Mouse (Mus musculus) left cerebral cortex, postnatal 4 days (tissue): ENCODE measurements around the gene Abca3. TPM values are rescaled to one million over a fixed set of nuclear protein-coding genes. Genes with fewer than 3 reads are reported as not detected.
"Not testable (repeated sequence)": the region's sequence is repeated elsewhere in the genome, so short reads cannot be mapped to it uniquely, and the experiment has no call there.

Experiments
- DNase-seq: peaks from one replicate; pipeline ENCODE4 v3.0.0-alpha.2; 2022
- intact Hi-C: fragments of 180-260 bp; cut with DNase I; formaldehyde crosslinking; loops from one replicate; pipeline ENCODE4 v1.15.1; 2025
- microRNA-seq: library from miRNA; unstranded; fragments of <30 nt; microRNA quantifications from one replicate; pipeline ENCODE4 v1.2.0, GENCODE M21; 2022
- total RNA-seq, 2 experiments: library from RNA; stranded (reverse); gene quantifications; 2 replicates each; pipeline ENCODE4 v1.2.3; 2021

Abca3 gene
- total RNA-seq, 2 experiments from 2014 or later: 109 to 114 TPM

DNA sequence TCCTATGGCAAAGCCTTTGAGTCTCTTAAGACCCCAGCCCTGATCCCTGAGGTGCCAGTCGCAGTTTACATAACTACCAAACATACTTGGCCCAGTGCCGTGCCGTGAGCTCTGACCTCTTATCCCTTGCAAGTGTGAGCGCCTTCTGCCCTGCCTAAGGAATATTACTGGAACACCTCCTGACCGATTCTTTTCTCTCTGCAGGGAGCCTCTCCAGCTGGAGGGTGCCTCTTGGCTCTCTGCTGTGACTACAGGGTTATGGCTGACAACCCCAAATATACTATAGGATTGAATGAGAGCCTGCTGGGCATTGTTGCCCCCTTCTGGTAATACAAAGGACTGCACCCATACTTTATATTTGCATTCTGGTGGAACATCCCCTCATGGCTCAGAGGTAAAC, 85.3 kb downstream of the Abca3 start:
- DNase-seq: no peak
- intact Hi-C loops: no loop called here

DNA sequence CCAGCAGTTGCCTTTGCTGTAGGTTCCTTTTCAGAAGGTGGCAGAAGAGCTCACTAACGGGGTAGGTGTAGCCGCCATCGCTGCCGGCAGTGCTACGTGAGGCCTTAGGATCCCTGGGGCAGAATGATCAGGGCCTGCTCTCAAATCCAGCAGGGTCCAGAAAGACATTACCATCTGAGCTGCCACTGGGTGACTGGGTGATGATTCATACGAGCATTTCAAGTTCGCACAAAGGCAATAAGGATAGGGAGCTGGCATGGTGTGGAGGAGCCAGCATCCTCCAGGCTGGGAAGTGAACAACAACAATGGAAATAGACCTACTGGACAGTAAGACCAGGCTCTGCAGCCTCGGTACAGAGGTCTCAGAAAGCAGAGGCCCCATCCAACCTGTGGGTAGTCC, 88.6 kb downstream of the Abca3 start:
- no peak for DNase-seq
- intact Hi-C loops: no loop called here

DNA sequence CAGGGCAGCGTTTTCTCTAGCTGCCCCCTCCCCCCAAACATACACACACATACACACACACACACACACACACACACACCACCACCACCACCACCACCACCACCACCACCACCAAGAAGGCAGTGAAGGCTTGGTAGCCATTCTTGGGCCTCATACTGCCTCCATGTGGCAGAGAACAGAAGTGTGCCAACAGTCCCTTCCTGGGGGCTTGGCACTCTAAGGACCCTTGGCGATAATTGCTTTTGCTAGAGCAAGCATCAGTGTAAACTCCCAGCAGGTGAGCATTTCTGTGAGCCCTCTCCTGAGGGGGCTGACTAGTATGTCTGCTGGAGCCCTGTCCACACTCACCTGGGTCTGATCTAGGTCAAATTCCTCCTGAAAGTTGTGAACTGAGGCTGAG, 89.4 kb downstream of the Abca3 start:
- DNase-seq: no peak
- intact Hi-C loops: no loop called here

DNA sequence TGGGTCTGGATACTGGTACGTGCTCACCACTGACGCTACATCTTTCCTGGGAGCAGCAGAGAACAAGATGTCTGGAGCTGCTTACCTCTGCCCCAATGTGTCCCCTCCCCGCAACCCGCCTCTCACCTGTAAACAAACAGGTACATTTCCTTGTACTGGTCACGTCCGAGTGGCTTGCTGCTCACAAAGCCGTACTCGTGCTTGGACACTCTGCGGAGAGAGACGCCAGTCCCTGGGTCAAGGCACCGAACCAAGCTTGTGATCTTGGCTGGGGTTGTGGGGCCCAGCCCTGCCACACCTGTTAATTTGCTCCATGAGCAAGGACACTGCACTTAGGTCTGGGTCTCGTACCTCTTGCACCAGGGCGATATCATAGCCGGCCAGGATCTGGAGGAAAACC, 90.4 kb downstream of the Abca3 start:
- intact Hi-C loops: no loop called here
- no peak for DNase-seq

DNA sequence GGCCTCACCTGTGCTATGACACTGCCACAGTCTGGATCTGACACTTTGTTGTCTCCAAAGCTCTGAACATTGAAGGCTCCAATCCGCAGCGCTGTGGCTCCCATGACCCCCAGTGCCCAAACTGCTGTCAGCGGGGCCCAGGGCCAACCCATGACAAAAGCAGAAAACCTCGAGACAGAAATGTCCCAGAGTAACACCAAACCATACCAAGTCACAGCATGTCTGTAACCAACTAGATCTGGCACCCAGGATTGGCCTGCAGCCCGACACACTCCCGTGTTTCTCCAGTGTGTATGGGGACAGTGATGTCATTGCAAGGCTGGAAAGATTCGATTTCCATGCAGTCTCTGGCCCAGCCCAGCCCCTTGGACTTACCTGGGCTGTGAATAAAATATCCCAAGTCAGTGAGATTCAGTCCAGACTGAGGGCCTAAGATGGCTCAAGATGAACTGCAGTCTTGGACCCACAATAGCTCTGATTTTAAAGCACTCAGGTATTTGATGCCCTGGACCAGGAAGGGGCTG, 90.9 kb downstream of the Abca3 start, which contains the start of gene Dnase1l2:
Gene Dnase1l2 (minus strand): TSS at position 474 of the 524 bp plus-strand sequence.
- DNase-seq: no peak
- intact Hi-C loops: no loop called here

DNA sequence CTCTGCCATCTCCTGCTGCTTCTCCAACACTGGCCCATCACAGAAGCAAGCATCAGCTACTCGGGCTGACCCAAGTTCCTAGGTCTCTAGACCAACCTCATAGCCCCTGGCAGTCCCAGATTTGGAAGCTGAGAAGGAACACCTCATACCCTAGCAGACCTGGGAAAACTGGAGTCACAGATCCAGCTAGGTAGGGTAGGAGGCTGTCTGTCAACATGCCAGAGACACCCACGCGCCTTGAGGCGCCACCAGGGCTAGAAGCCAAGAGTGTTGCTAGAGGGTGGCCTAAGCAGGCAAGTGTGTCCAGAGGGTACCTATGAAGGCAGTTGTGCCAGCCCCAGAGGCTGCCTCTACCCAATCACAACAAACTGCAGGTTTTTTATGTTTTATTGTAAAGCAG, 91.7 kb downstream of the Abca3 start:
- intact Hi-C loops: no loop called here
- no peak for DNase-seq

DNA sequence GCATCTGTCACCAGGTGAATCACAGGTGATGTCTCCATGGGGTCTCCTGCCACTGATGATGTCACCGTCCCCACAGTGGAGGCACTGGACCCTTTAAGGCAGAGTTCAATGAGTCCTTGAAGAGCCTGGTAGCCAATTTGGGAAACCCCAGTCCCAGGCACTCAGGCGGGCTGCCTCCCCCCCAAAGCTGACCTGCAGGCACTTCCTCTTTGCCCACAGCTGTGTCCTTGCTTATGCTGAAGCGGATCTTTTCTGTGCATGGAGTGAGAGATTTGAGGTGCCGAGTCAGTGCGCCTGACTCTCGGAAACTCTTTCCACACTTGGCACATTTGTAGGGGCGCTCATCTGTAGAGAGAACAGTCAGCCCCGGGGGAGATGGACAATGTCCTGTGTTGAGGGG, 94.8 kb downstream of the Abca3 start:
- intact Hi-C loops: no loop called here
- no peak for DNase-seq

DNA sequence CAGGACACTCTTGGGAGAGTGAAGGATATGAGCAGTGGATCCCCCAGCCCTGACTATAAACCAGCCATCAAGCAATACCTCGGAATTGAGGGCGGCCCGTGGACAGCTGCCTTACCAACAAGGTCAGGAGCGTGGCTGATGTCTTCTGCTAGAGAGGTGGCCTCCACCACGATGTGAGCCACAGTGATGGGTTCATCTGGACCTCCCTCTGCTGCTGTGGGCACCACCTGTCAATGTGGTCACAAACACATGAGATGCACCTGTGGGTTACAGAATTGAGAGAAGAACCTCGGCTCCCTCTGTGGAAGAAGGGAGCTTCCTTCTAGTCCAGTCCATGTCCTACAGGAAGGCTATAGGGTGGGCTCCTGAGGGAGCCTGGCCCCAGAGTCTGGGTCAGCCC, 97.8 kb downstream of the Abca3 start:
- intact Hi-C loops: no loop called here
- no peak for DNase-seq

DNA sequence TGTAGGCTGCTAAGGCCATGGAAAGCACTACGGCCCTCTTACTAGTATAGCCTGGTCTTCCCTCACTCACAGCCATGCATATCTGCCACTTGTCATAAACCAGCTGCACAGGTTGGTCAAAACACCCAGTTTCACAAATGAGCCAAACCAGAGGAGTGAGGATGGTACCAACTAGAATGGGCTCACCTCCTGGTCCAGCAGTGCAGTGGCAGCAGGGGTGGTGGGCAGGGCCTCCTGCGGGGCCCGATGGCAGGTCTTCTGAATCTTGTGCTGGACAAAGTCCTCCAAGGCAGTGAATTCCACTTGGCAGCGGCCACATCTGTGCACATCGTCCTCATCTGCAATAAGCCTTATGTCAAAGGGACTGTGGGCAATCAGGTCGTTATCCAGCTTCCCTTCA, 99.5 kb downstream of the Abca3 start:
- DNase-seq: no peak
- intact Hi-C loops: no loop called here

DNA sequence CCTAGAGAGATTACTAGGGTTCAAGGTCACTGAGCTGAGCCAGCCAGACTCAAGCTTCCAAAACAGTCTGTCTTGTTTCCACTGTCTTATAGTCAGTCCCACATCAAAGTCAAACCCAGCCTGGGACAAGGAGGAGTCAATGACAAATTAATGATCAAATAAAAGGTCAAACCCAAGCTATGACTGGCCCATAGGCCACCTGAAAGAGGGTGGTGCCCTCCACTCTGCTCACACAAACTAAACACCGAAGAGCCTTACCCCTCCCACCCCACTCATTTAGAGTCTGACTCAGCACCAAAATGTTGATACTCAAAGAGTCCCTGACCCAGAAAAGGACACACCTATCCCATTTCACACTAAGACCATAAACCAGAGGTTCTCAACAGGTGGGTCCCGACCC, 101.6 kb downstream of the Abca3 start:
- intact Hi-C loops: no loop called here
- no peak for DNase-seq

DNA sequence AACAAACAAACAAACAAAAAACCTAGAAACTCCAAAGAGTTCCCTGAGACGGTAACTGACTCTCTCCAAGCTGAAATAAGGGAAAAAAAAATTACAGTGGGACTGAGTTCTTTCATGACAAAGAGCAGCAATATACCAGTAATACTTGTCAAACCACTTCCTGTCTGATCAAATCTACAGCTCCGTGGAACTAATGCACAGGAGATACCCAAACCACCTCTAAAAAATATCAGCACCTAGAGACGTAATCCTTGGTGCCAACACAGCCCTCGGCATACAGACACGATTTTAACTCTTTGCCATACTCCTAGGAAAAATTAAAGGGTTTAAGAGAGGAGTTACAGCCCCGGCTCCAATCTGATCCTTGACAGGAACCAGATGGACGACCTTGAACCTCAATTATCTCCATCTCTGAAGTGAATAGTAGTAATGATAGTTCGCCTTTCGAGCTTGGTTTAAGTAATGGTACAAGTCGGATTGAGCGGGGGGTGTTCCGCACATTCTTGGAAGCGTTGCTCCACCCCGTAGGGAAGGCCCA, 102.5 kb downstream of the Abca3 start:
- DNase-seq: no peak
- intact Hi-C loops: no loop called here

DNA sequence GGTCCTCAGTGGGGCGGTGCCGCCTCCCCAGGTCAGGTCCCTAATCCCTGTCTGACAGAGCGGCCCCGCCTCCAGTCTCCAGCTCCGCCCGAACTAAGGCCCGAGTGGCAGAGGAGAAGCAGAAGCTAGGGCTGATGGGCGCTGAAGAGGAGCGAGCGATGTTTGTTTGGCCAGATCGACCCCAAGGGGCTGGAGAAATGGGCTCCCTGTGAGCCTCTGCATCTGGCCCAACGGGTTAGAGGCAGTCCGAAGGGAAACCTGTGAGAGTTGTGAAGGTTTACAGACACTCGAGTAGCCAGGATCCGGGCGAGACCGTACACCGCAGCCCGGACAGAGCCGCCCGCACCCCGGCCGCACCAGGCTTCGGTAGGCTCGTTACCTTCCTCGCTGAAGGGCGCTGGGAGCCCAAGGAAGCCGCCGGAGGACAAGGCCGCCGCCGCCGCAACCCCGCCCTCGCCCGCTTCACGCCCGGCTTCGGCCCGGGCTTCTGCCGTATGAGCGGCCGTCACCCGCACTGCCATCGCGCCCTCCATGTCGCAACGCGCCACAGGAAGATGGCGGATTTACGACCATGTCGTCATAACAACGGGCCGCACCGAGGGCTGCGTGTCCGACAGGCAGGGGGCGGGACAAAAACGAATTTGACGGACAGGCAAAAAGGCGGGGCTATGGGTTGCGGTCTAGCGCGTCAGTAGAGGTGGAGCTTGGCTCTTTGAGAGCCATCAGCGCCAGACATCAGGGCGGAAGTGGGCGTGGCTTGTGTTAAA, 103.2 kb downstream of the Abca3 start:
- DNase-seq: peak; percentile 99
- intact Hi-C loops: no loop called here

DNA sequence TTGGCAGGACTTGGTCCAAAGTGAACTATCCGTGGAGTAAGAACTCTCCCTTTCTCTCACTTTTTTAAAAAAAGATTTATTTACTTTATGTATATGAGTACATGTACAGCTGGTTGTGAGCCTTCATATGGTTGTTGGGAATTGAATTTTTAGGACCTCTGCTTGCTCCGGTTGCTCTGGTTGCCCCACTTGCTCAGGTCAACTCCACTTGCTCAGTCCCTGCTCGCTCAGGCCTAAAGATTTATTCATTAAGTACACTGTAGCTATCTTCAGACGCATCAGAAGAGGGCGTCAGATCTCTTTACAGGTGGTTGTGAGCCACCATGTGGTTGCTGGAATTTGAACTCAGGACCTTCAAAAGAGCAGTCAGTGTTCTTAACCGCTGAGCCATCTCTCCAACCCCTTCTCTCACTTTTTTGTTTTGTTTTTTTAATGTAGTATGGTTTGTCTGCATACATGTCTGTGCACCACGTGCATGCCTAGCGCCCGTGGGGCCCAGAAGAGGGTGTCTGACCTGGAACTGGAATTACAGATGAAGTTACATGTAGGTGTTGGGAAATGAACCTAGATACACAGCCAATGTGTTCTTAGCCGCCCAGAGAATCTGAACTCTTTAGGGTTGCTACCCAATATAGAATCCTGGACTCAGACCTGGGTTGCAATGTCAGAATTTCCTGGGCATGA, 103.9 kb downstream of the Abca3 start:
- intact Hi-C loops, DNase-seq: not testable (repeated sequence)

Small RNAs within 50 kb of the gene (microRNA-seq; reads per million reads assigned to microRNA genes)
- not detected for gene Gm24427

Other genes with a start within 250 kb of the Abca3 start
- gene Pdpk1, start 201.0 kb upstream of the Abca3 start, total RNA-seq: 10 to 100 TPM; 67.0 to 68.3 TPM
- gene Amdhd2, start 188.2 kb upstream of the Abca3 start, total RNA-seq: 10 to 100 TPM; 30.2 to 32.0 TPM
- 100 to 1,000 TPM; 770 to 834 TPM for gene Atp6v0c, start 182.2 kb upstream of the Abca3 start, total RNA-seq
- gene Tbc1d24, start 146.4 kb upstream of the Abca3 start, total RNA-seq: 10 to 100 TPM; 82.8 to 91.5 TPM
- 10 to 100 TPM; 15.8 to 16.4 TPM for gene Ntn3, start 142.4 kb upstream of the Abca3 start, total RNA-seq
- 10 to 100 TPM; 12.6 to 13.7 TPM for gene Tedc2, start 131.1 kb upstream of the Abca3 start, total RNA-seq
- 1 to 10 TPM; 9.1 to 9.8 TPM for gene Ccnf, start 100.5 kb upstream of the Abca3 start, total RNA-seq
- gene Abca17, start 882 bp upstream of the Abca3 start, total RNA-seq: 1 to 10 TPM; 1.4 to 1.9 TPM
- gene Rnps1, start 62.6 kb downstream of the Abca3 start, total RNA-seq: 100 to 1,000 TPM; 204 to 208 TPM
- gene Eci1, start 74.7 kb downstream of the Abca3 start, total RNA-seq: 10 to 100 TPM in 1 of 2 experiments, 1 to 10 TPM in 1; 9.4 to 11.5 TPM
- 1 to 10 TPM; 7.1 to 8.5 TPM for gene Dnase1l2, start 91.2 kb downstream of the Abca3 start, total RNA-seq
- gene E4f1, start 118.4 kb downstream of the Abca3 start, total RNA-seq: 10 to 100 TPM; 39.0 to 41.7 TPM
- gene Pgp, start 118.4 kb downstream of the Abca3 start, total RNA-seq: 10 to 100 TPM; 45.3 to 45.9 TPM
- gene Bricd5, start 121.9 kb downstream of the Abca3 start, total RNA-seq: under 1 TPM; 0.54 to 0.92 TPM
- 10 to 100 TPM; 33.4 to 39.1 TPM for gene Mlst8, start 127.1 kb downstream of the Abca3 start, total RNA-seq
- gene Caskin1, start 136.7 kb downstream of the Abca3 start, total RNA-seq: 100 to 1,000 TPM; 158 to 180 TPM
- 100 to 1,000 TPM; 166 to 172 TPM for gene Traf7, start 176.0 kb downstream of the Abca3 start, total RNA-seq
- gene Rab26, start 182.3 kb downstream of the Abca3 start, total RNA-seq: 10 to 100 TPM; 12.2 to 12.5 TPM
- 10 to 100 TPM; 75.0 to 91.3 TPM for gene Pkd1, start 197.9 kb downstream of the Abca3 start, total RNA-seq